Mouse (Mus musculus): Measurements from ENCODE around the gene Ints5. TPM values are rescaled to one million over a fixed set of nuclear protein-coding genes. Genes with fewer than 3 reads are reported as not detected.
A peak's percentile ranks its signal among the peaks of the same experiment; 100 is the strongest.

The Ints5 gene
- polyA plus RNA-seq, 1 experiment from 2014 or later = 31.2 TPM

GRCm38 (mm10) chr19:8898576-8898975, 5.8 kb downstream of the Ints5 start:
- CTCF ChIA-PET = no interaction called here
- DNase-seq (ENCODE audit: low read depth, low spot score) = no peak
- POLR2A ChIA-PET = interaction anchor here (1.0 kb wide), 1 partner anchor 69 kb away, joined by 3 read pairs; no protein-coding TSS in a partner anchor
- in situ Hi-C loops (cut with MboI; ENCODE audit: low pct_unique_long_range_greater_than_20kb) = no loop called here
- no peak for TF ChIP-seq CTCF (IDR thresholded peaks at IDR 0.05)
- no peak for ATAC-seq
- H3K27me3 ChIP-seq = no peaks in the 10 kb centered on the region

GRCm38 (mm10) chr19:8899079-8899478, 6.3 kb downstream of the Ints5 start:
- H3K27me3 ChIP-seq = no peaks in the 10 kb centered on the region
- DNase-seq (ENCODE audit: low read depth, low spot score) = no peak
- no peak for ATAC-seq
- POLR2A ChIA-PET = no interaction called here
- in situ Hi-C loops (cut with MboI; ENCODE audit: low pct_unique_long_range_greater_than_20kb) = no loop called here
- TF ChIP-seq CTCF (IDR thresholded peaks at IDR 0.05) = no peak
- CTCF ChIA-PET = no interaction called here

DNA sequence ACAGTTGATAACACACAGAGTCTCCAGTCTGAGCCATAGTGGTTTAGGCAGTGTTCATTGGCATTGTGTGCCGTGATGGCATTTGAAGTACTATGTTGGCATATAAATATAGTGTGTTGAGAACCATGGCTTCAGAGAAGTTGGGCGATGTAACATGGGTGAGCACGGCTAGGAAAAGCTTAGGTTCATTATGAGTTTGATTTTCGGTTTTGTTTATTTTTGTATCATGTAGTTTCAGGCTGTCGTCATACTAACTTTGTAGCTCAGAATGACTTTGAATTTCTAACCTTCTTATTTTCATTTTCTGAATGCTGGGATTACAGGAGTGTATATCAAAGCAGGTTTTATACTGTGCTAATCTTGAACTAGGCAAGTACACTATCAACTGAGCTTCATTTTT, 10.6 kb downstream of the Ints5 start:
- in situ Hi-C loops (cut with MboI; ENCODE audit: low pct_unique_long_range_greater_than_20kb) = no loop called here
- POLR2A ChIA-PET = interaction anchor here (1.2 kb wide), 1 partner anchor 17 kb away, joined by 3 read pairs; the partner anchor contains the start of gene B3gat3
- no peaks in the 10 kb centered on the region for H3K27me3 ChIP-seq
- no peak for TF ChIP-seq CTCF (IDR thresholded peaks at IDR 0.05)
- CTCF ChIA-PET = interaction anchor here (1.7 kb wide), 1 partner anchor 16 kb away, joined by 5 read pairs; the partner anchor contains the start of gene B3gat3
- no peak for ATAC-seq
- DNase-seq (ENCODE audit: low read depth, low spot score) = no peak

- in situ Hi-C loops (cut with MboI; ENCODE audit: low pct_unique_long_range_greater_than_20kb) = no loop called here
- CTCF ChIA-PET = no interaction called here
- POLR2A ChIA-PET = no interaction called here
- DNase-seq (ENCODE audit: low read depth, low spot score) (no peak), ATAC-seq (no peak)
- no peak for TF ChIP-seq CTCF (IDR thresholded peaks at IDR 0.05)
- H3K27me3 ChIP-seq = no peaks in the 10 kb centered on the region
These were observed 15.7 kb downstream of the Ints5 start for GRCm38 (mm10) chr19:8908531-8908930.

DNA sequence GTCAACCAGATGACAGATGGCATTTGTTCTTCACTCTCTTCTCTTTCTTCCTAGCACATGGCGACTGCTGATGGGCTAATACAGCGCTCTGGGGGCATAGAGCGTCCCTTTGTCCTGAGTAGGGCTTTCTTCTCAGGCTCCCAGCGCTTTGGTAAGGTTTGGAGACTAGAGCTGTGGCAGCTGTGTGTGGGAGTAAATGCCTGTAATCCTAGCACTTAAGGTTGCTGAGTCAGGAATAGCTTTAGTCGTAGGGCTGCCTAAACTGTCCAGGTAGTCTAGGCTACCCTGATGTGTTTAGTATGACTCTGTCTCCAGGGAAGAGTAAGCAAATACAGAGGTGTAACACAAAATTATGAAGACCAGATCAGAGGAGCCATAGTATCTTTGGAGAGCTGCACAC, 19.0 kb downstream of the Ints5 start:
- ChIA-PET POLR2A (interaction anchor here (0.6 kb wide), 1 partner anchor 10 kb away, joined by 6 read pairs; no protein-coding TSS in a partner anchor), CTCF (interaction anchor here (0.9 to 1.3 kb wide), 3 partner anchors 11 to 73 kb away, joined by 3 to 4 read pairs (median 3); partner anchors contain the start of gene Gng3)
- in situ Hi-C loops (cut with MboI; ENCODE audit: low pct_unique_long_range_greater_than_20kb) = no loop called here
- TF ChIP-seq CTCF (IDR thresholded peaks at IDR 0.05) = no peak
- DNase-seq (ENCODE audit: low read depth, low spot score) (no peak), ATAC-seq (no peak)
- no peaks in the 10 kb centered on the region for H3K27me3 ChIP-seq

- in situ Hi-C loops (cut with MboI; ENCODE audit: low pct_unique_long_range_greater_than_20kb) = no loop called here
- ATAC-seq = no peak
These were observed 21.4 kb downstream of the Ints5 start for GRCm38 (mm10) chr19:8914212-8914611.

DNA sequence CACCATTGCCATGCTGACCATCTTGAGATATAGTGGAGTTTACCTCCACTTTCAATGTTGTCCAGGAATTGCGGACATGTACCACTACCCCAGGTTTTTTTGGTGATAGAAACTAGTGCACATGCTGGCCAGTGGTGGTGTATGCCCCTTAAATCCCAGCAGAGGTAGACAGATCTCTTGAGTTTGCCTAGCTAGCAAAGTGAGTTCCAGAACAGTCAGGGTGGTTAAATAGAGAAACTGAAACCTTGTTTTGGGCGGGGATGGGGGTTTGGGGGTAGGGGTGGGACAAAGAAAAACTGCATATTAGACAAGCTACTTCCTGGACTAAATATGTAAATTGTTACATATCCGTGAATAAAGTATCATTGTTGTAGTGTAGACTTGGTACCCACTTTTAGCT, 26.2 kb downstream of the Ints5 start:
- TF ChIP-seq CTCF (IDR thresholded peaks at IDR 0.05) = no peak
- ChIA-PET CTCF (interaction anchor here (1.4 to 1.6 kb wide), 3 partner anchors 15 to 47 kb away, joined by 3 to 5 read pairs (median 3); no protein-coding TSS in a partner anchor), POLR2A (interaction anchor here (1.6 to 3.4 kb wide), 2 partner anchors 18 to 46 kb away, joined by 5 to 18 read pairs; no protein-coding TSS in a partner anchor)
- DNase-seq (ENCODE audit: low read depth, low spot score) (no peak), ATAC-seq (no peak)
- no peaks in the 10 kb centered on the region for H3K27me3 ChIP-seq
- in situ Hi-C loops (cut with MboI; ENCODE audit: low pct_unique_long_range_greater_than_20kb) = no loop called here

More at GRCm38 (mm10) chr19:8914212-8914611, 21.4 kb downstream of the Ints5 start:
- no peak for DNase-seq (ENCODE audit: low read depth, low spot score)
- POLR2A ChIA-PET = no interaction called here
- CTCF ChIA-PET = interaction anchor here (1.6 kb wide), 1 partner anchor 10 kb away, joined by 4 read pairs; no protein-coding TSS in a partner anchor
- H3K27me3 ChIP-seq = no peaks in the 10 kb centered on the region
- TF ChIP-seq CTCF (IDR thresholded peaks at IDR 0.05) = no peak

GRCm38 (mm10) chr19:8919684-8920072, 26.9 kb downstream of the Ints5 start:
- in situ Hi-C loops (cut with MboI; ENCODE audit: low pct_unique_long_range_greater_than_20kb) = no loop called here
- H3K27me3 ChIP-seq = no peaks in the 10 kb centered on the region
- no peak for DNase-seq (ENCODE audit: low read depth, low spot score)
- ChIA-PET POLR2A (interaction anchor here (0.9 to 3.4 kb wide), 3 partner anchors 14 to 19 kb away, joined by 3 to 18 read pairs (median 3); no protein-coding TSS in a partner anchor), CTCF (interaction anchor here (1.3 to 1.6 kb wide), 5 partner anchors 16 to 190 kb away, joined by 3 to 5 read pairs (median 3); no protein-coding TSS in a partner anchor)
- no peak for ATAC-seq
- TF ChIP-seq CTCF (IDR thresholded peaks at IDR 0.05) = no peak

DNA sequence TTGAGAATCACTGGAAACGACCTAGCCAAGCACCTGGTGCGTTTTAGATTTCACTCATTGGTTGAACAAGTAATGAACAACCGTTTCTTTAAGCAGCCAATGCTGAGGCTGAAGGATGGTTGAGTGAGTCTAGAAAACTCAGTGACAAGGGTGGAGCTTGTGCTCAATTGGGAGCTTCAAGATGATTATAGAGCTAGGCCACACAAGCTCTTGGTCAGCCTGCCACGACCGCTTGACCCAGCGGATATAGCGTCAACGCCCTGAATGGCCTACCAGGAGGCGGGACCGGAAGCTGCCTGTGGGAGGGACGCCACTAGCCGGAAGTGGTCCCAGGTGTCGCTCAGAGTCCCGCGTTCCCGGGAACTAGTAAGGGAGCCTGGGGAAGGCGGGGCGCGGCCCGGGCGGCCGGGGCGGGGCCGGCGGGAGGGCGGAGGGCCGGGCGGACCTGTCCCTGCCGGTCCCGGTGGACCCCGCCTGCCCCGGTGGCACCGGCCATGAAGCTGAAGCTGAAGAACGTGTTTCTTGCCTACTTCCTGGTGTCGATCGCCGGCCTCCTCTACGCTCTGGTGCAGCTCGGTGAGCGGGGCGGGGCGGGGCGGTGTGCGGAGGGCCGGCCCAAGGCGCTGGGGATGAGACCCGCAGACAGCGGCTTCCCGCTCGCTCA, 27.4 kb downstream of the Ints5 start, which contains the start of gene B3gat3:
B3gat3 (plus strand) TSS at position 302 of the 664 bp plus-strand sequence.
- in situ Hi-C loops (cut with MboI; ENCODE audit: low pct_unique_long_range_greater_than_20kb) = no loop called here
- CTCF ChIA-PET = interaction anchor here (1.3 to 1.6 kb wide), 5 partner anchors 16 to 190 kb away, joined by 3 to 5 read pairs (median 3); no protein-coding TSS in a partner anchor
- POLR2A ChIA-PET = interaction anchor here (0.6 to 3.4 kb wide), 4 partner anchors 13 to 33 kb away, joined by 3 to 18 read pairs (median 3); no protein-coding TSS in a partner anchor
- ATAC-seq (peak; percentile 98), DNase-seq (ENCODE audit: low read depth, low spot score) (no peak)
- no peaks in the 10 kb centered on the region for H3K27me3 ChIP-seq
- no peak for TF ChIP-seq CTCF (IDR thresholded peaks at IDR 0.05)

DNA sequence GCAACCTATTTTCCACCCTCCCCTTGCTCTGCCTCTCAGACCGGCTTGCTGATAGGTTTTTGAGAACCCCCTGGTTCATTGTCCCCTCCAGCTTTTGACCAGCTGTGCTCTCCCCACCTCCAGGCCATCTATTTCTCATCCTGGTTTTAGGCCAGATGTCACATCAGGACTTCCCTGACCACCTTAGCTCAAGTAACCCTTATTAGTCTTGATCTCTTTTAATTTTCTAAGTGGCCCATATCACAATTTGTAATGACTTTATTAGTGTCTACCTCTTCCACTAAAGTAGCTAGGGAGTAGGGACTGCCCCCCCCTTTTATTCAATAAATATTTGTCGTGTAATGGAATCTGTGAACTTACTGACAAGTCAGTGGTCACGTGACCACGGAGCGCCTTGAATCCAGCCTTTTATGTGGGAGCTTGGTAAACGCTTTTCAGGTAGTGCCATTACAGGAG, 28.1 kb downstream of the Ints5 start:
- in situ Hi-C loops (cut with MboI; ENCODE audit: low pct_unique_long_range_greater_than_20kb) = no loop called here
- ATAC-seq (no peak), DNase-seq (ENCODE audit: low read depth, low spot score) (no peak)
- ChIA-PET CTCF (interaction anchor here (1.3 to 1.5 kb wide), 2 partner anchors 42 to 189 kb away, joined by 3 read pairs; no protein-coding TSS in a partner anchor), POLR2A (interaction anchor here (0.7 to 3.4 kb wide), 4 partner anchors 10 to 39 kb away, joined by 3 to 18 read pairs (median 6); no protein-coding TSS in a partner anchor)
- TF ChIP-seq CTCF (IDR thresholded peaks at IDR 0.05) = no peak
- H3K27me3 ChIP-seq = no peaks in the 10 kb centered on the region
